Mouse (Mus musculus) bone marrow, adult 2 months (tissue): ENCODE measurements at regions not wholly inside any gene's neighbourhood (a gene's known extent, or its start where the extent isn't known, plus 50 kb on each side); places are given as distances from the start of the nearest gene placed in this dataset.

Experiments
- CTCF ChIP-seq: fragments of 200-500 bp; IDR thresholded peaks from 2 replicates; pipeline ENCODE4 v1.5.1; 2011; ENCODE audit warnings: low read length, control low read depth; ENCODE audit not compliant: control insufficient read depth, insufficient read depth
- POLR2A ChIP-seq: fragments of 200-500 bp; IDR thresholded peaks from 2 replicates; pipeline ENCODE4 v1.6.1; 2011; ENCODE audit warnings: low read depth, mild to moderate bottlenecking, control low read depth, low read length, borderline replicate concordance; ENCODE audit not compliant: control insufficient read depth

DNA sequence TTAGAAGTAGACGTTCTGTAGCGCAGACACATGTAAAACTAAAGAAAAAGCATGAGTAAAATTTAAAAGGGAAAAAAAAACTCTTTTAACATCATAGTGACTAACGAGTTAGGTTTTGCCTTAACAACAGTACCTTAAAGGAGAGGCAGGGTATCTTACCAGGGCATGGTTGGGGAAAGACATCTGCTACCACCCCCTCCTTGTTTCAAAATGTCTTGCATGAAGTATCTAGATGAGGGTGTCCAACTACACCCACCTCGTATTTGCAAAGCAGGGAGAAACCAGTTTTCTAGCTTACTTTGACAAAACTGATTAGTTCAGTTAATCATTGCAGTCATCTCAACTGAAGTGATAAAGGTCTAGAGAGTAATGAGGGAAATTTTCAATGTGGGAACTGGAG is 307.5 kb downstream of the Rapgef2 start:
- TF ChIP-seq CTCF (no peak), POLR2A (no peak)
